18 mouse cellular contexts compared by ENCODE assay signal in genomic region chr10:92754359-92754758, GRCm38 (mm10).
"Had no signal": no experiment of that assay in that cellular context is flagged by ENCODE, and none has a peak within 500 bp of the region (broad histone marks: within the 10 kb centered on the region; RNA-seq: fewer than 3 reads in every experiment).

No protein-coding gene starts in this region.

- H3K9ac ChIP-seq: limb, embryonic 15.5 days; liver, embryonic 12.5 days; lung, embryonic 14.5 days; neural tube, embryonic 12.5 days; stomach, embryonic 15.5 days had no signal

- H3K27ac ChIP-seq: kidney, postnatal 0 days; limb, embryonic 15.5 days; liver, embryonic 12.5 days; midbrain, embryonic 10.5 days; neural tube, embryonic 12.5 days; stomach, embryonic 15.5 days had no signal

- H3K4me3 ChIP-seq: limb, embryonic 15.5 days; liver, embryonic 12.5 days; midbrain, embryonic 10.5 days; myocyte; neural tube, embryonic 12.5 days; stomach, embryonic 15.5 days had no signal

- H3K36me3 ChIP-seq: limb, embryonic 15.5 days; liver, embryonic 12.5 days; midbrain, embryonic 10.5 days; neural tube, embryonic 12.5 days; stomach, embryonic 15.5 days had no signal

- H3K9me3 ChIP-seq: limb, embryonic 15.5 days; neural tube, embryonic 12.5 days; stomach, embryonic 15.5 days had no signal

- H3K4me2 ChIP-seq: limb, embryonic 15.5 days; liver, embryonic 12.5 days; lung, embryonic 14.5 days; neural tube, embryonic 12.5 days; stomach, embryonic 15.5 days had no signal

- ATAC-seq: liver, embryonic 12.5 days had no signal

- DNase-seq: kidney, adult 11 months; kidney, adult 9 months; kidney, postnatal 36 days; layer of hippocampus, adult 9-11 months; layer of hippocampus, postnatal 36 days; lung, embryonic 14.5 days; lung, postnatal 10 days; lung, postnatal 4 days; right cerebral cortex, postnatal 14 days; thymus, adult 2 months; thymus, postnatal 25 days had no signal

- H3K4me1 ChIP-seq: limb, embryonic 15.5 days; liver, embryonic 12.5 days; midbrain, embryonic 10.5 days; neural tube, embryonic 12.5 days; stomach, embryonic 15.5 days had no signal

- H3K27me3 ChIP-seq: limb, embryonic 15.5 days; liver, embryonic 12.5 days; neural tube, embryonic 12.5 days; stomach, embryonic 15.5 days had no signal
